Mouse (Mus musculus): ENCODE results near the gene Lmf1. TPM values are rescaled to one million over a fixed set of nuclear protein-coding genes. Genes with fewer than 3 reads are reported as not detected.

The Lmf1 gene
- polyA plus RNA-seq (2017; shearing (Covaris generic)): 27.7 TPM

DNA sequence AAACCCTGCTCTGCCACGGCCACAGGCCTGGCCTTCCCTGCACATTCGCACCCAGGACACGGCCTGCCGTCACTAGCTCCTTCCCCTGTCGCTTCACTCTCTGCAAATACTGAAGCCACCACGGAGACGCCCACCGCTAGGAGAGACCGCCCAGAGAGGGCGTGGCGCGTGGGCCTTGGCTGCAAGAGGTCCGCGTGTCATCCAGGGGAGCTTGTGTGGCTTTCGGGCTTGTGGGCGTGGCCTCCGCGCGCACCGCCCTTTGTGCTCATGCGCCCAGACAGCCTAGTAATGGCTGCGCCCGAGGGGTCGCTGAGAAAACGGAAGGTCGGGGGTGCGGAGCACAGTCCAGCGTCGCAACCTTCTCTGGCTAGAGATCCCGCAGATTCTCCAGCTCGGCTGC lies at the start of gene Lmf1:
Gene Lmf1, plus strand, starts transcription at position 166 of the 400 bp plus-strand sequence.

GRCm38 (mm10) chr17:25570648-25571452 lies 8.0 kb upstream of the Lmf1 start, which contains the start of gene Sox8:
Gene Sox8 (minus strand): TSS chr17:25570686.

Other genes starting within 250 kb of the Lmf1 start
- not detected for gene Tpsab1, start 233.5 kb upstream of the Lmf1 start, polyA plus RNA-seq (2017; shearing (Covaris generic))
- gene Tpsb2, start 212.8 kb upstream of the Lmf1 start, polyA plus RNA-seq (2017; shearing (Covaris generic)): not detected
- not detected for gene Tpsg1, start 209.8 kb upstream of the Lmf1 start, polyA plus RNA-seq (2017; shearing (Covaris generic))
- not detected for gene Cacna1h, start 145.3 kb upstream of the Lmf1 start, polyA plus RNA-seq (2017; shearing (Covaris generic))
- gene Tekt4, start 124.5 kb upstream of the Lmf1 start, polyA plus RNA-seq (2017; shearing (Covaris generic)): not detected
- not detected for gene Sstr5, start 81.8 kb upstream of the Lmf1 start, polyA plus RNA-seq (2017; shearing (Covaris generic))
- gene Sox8, start 8.4 kb upstream of the Lmf1 start, polyA plus RNA-seq (2017; shearing (Covaris generic)): not detected
- gene Gng13, start 138.1 kb downstream of the Lmf1 start, polyA plus RNA-seq (2017; shearing (Covaris generic)): not detected
- 7.4 TPM for gene Chtf18, start 148.3 kb downstream of the Lmf1 start, polyA plus RNA-seq (2017; shearing (Covaris generic))
- gene Rpusd1, start 148.6 kb downstream of the Lmf1 start, polyA plus RNA-seq (2017; shearing (Covaris generic)): 18.0 TPM
- not detected for gene Mslnl, start 157.0 kb downstream of the Lmf1 start, polyA plus RNA-seq (2017; shearing (Covaris generic))
- not detected for gene Msln, start 175.3 kb downstream of the Lmf1 start, polyA plus RNA-seq (2017; shearing (Covaris generic))
- 32.2 TPM for gene Narfl, start 194.7 kb downstream of the Lmf1 start, polyA plus RNA-seq (2017; shearing (Covaris generic))
- 59.1 TPM for gene Haghl, start 206.6 kb downstream of the Lmf1 start, polyA plus RNA-seq (2017; shearing (Covaris generic))
- 0.35 TPM for gene Ccdc78, start 207.5 kb downstream of the Lmf1 start, polyA plus RNA-seq (2017; shearing (Covaris generic))
- 247 TPM for gene Fam173a, start 213.8 kb downstream of the Lmf1 start, polyA plus RNA-seq (2017; shearing (Covaris generic))
- not detected for gene AC134908.4, start 216.6 kb downstream of the Lmf1 start, polyA plus RNA-seq (2017; shearing (Covaris generic))
- gene Metrn, start 218.1 kb downstream of the Lmf1 start, polyA plus RNA-seq (2017; shearing (Covaris generic)): 15.2 TPM
- gene Fbxl16, start 230.0 kb downstream of the Lmf1 start, polyA plus RNA-seq (2017; shearing (Covaris generic)): not detected
- 54.5 TPM for gene Wdr24, start 244.5 kb downstream of the Lmf1 start, polyA plus RNA-seq (2017; shearing (Covaris generic))
- 46.5 TPM for gene Jmjd8, start 249.8 kb downstream of the Lmf1 start, polyA plus RNA-seq (2017; shearing (Covaris generic))

Measured in inflammation-experienced regulatory T-cells, adult 16 weeks (primary cell).